Mouse (Mus musculus) spleen, postnatal 10 days (tissue): ENCODE results near the gene Ptpre.

Experiments
- DNase-seq, 2 experiments: peaks; one replicate each; pipeline ENCODE4 v3.0.0; 2021 to 2022; ENCODE audit warnings: low spot score in 2 of 2

The Ptpre gene

GRCm38 (mm10) chr7:135723672-135724341 is 186.5 kb downstream of the Ptpre start:
- peak in 1 of 2 experiments; percentile 19 for DNase-seq

- DNase-seq, result no peak
Measured at GRCm38 (mm10) chr7:135726707-135727106, 189.4 kb downstream of the Ptpre start.

- DNase-seq, result no peak
Measured at GRCm38 (mm10) chr7:135728038-135728437, 190.8 kb downstream of the Ptpre start.

- DNase-seq, result no peak
Measured at GRCm38 (mm10) chr7:135734379-135734778, 197.1 kb downstream of the Ptpre start.

- DNase-seq, result peak in 1 of 2 experiments; percentile 7
Measured at GRCm38 (mm10) chr7:135734911-135735646, 197.8 kb downstream of the Ptpre start.
